Mouse (Mus musculus): ENCODE data around the gene Glod4. TPM values are rescaled to one million over a fixed set of nuclear protein-coding genes. Genes with fewer than 3 reads are reported as not detected.

Glod4 gene
- polyA plus RNA-seq, 1 experiment from 2014 or later = 121 TPM

GRCm38 (mm10) chr11:76255431-76256001, 12.0 kb upstream of the Glod4 start:
- Histone ChIP-seq H3K4me2 (no peak overlapping the region), H3K4me1 (replicated peaks) (peaks cover 41% of the 10 kb centered on the region), H3K36me3 (peaks cover 21% of the 10 kb centered on the region), H3K9me3 (no peaks in the 10 kb centered on the region), H3K27me3 (no peaks in the 10 kb centered on the region), H3K9ac (no peak overlapping the region), H3K27ac (peak overlapping the region; percentile 13; the same call in 1 of the 2 replicates), H3K4me3 (no peak overlapping the region)
- no peak for ATAC-seq (ENCODE audit: low FRiP score)
- 62% methylated on average over 4 of the region's 4 CpGs for WGBS

DNA sequence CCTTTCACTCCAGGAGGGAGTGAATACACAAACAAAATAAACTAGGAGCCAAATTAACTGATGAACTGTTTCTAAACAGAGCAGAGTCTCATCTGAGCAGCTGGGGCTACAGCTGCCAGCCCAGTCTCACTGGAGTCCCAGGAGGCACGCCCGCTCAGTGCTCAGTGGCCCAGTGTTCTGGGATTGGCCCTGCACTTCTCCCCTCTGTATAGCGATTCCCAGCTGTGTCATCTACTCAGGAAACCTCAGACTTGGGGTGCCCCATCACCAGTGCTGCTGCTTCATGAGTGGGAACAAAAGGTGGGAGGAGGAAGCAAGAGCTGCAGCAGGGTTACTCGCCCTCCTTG, 10.4 kb upstream of the Glod4 start:
- Histone ChIP-seq H3K9ac (no peak overlapping the region), H3K36me3 (peaks cover 37% of the 10 kb centered on the region), H3K9me3 (no peaks in the 10 kb centered on the region), H3K4me2 (no peak overlapping the region), H3K4me1 (replicated peaks) (peaks cover 25% of the 10 kb centered on the region), H3K27me3 (no peaks in the 10 kb centered on the region), H3K4me3 (no peak overlapping the region), H3K27ac (peak overlapping the region; percentile 44; the same call in 1 of the 2 replicates)
- 0 out of 2 replicates have a peak, but pooled peaks have one; percentile 34 for ATAC-seq (ENCODE audit: low FRiP score)
- WGBS = 60% methylated on average over 4 of the region's 4 CpGs

GRCm38 (mm10) chr11:76253145-76253917, 9.8 kb upstream of the Glod4 start:
- Histone ChIP-seq H3K4me3 (no peak overlapping the region), H3K4me2 (no peak overlapping the region), H3K27me3 (no peaks in the 10 kb centered on the region), H3K9ac (no peak overlapping the region), H3K9me3 (no peaks in the 10 kb centered on the region), H3K36me3 (peaks cover 40% of the 10 kb centered on the region), H3K27ac (0 out of 2 replicates have a peak overlapping the region, but pooled peaks have one; percentile 23), H3K4me1 (replicated peaks) (peaks cover 25% of the 10 kb centered on the region)
- ATAC-seq (ENCODE audit: low FRiP score) = peak; percentile 80
- 43% methylated on average over 5 of the region's 5 CpGs for WGBS

DNA sequence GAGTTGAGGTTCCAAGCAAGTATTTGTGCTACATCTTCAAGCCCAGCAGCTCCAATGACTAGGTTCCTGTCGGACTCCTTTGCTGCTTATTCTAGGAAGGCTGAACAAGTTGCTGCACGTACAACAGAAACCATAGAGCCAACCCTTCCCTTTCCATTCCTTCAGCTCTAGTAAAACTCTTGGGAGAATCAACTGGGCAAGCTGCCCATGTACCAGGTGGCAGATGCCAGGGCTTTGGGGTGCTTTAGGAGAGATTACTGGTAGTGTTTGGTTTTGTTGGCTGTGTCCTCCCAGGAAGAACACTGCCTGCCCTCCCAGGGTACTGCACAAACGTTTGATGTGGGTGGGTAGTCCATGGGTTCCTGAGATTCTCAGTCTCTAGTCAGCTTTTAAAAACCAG, 8.5 kb upstream of the Glod4 start:
- Histone ChIP-seq H3K36me3 (peaks cover 35% of the 10 kb centered on the region), H3K4me1 (replicated peaks) (peaks cover 25% of the 10 kb centered on the region), H3K4me2 (no peak overlapping the region), H3K27ac (no peak overlapping the region), H3K9ac (0 out of 2 replicates have a peak overlapping the region, but pooled peaks have one; percentile 0), H3K27me3 (no peaks in the 10 kb centered on the region), H3K9me3 (no peaks in the 10 kb centered on the region), H3K4me3 (no peak overlapping the region)
- no peak for ATAC-seq (ENCODE audit: low FRiP score)
- 60% methylated on average over 3 of the region's 3 CpGs for WGBS

DNA sequence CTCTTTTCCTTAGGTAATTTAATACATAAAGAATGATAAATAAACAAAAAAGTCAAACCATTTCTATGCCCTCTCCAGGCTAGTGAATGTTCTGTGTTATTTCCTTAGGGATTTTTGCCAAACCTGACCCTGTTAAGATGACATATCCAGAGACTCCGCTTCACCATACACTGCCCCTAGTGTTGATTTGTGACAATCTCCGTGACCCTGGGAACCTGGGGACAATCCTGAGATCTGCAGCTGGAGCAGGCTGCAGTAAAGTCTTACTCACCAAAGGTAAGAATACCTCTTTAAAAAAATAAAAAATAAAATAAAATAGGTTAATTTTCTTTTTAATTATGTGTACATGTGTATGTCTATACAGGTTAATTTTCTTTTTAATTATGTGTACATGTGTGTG, 3.7 kb upstream of the Glod4 start:
- ATAC-seq (ENCODE audit: low FRiP score) = no peak
- Histone ChIP-seq H3K27me3 (no peaks in the 10 kb centered on the region), H3K4me3 (no peak overlapping the region), H3K9ac (no peak overlapping the region), H3K4me2 (no peak overlapping the region), H3K4me1 (replicated peaks) (peaks cover 24% of the 10 kb centered on the region), H3K9me3 (no peaks in the 10 kb centered on the region), H3K36me3 (peaks cover 35% of the 10 kb centered on the region), H3K27ac (no peak overlapping the region)
- WGBS = 49% methylated on average over 2 of the region's 2 CpGs

- peaks cover 35% of the 10 kb centered on the region for H3K36me3 ChIP-seq
- H3K4me1 ChIP-seq (replicated peaks) = peaks cover 31% of the 10 kb centered on the region
- no peak overlapping the region for H3K4me2 ChIP-seq
- no peak for ATAC-seq (ENCODE audit: low FRiP score)
- H3K27me3 ChIP-seq = no peaks in the 10 kb centered on the region
- H3K4me3 ChIP-seq = no peak overlapping the region
- H3K9me3 ChIP-seq = no peaks in the 10 kb centered on the region
- no peak overlapping the region for H3K27ac ChIP-seq
- no peak overlapping the region for H3K9ac ChIP-seq
Measured at GRCm38 (mm10) chr11:76246439-76246838, 2.9 kb upstream of the Glod4 start.

DNA sequence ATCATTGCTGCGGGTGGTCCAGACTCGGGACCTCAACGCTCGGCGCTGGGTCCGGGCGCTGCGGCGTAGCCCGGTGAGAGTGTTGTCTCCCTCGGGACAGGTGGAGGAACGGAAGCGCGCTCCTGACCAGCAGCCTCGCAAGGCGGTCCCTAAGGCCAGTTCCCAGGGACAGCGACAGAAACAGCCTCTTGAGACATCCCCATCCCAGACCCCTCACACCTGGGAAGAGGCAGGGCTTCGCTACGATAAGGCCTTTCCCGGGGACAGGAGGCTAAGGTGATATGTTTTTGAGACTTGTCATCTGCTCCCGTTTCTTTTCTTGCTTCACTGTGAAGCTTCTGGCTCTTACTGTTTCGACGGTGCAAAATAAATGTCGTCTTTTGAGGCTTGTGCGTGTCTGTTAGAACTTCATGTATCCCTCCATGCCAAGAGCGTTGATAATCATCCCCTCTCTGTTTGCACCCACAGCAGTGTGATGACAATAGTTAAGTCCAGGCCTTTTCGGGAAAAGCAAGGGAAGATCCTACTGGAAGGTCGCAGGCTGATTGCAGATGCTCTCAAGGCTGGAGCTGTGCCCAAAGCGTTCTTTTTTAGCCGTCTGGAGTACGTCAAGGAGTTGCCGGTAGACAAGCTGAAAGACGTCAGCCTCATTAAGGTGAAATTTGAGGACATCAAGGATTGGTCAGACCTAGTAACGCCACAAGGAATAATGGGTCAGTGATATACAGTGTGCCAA, 454 bp upstream of the Glod4 start:
- Histone ChIP-seq H3K27ac (peak overlapping the region; percentile 87), H3K9me3 (no peaks in the 10 kb centered on the region), H3K4me3 (peak overlapping the region; percentile 87), H3K4me2 (peak overlapping the region; percentile 79), H3K36me3 (peaks cover 25% of the 10 kb centered on the region), H3K27me3 (no peaks in the 10 kb centered on the region), H3K9ac (peak overlapping the region; percentile 85), H3K4me1 (replicated peaks) (peaks cover 31% of the 10 kb centered on the region)
- WGBS = 5% methylated on average over 34 of the region's 34 CpGs
- peak; percentile 53 for ATAC-seq (ENCODE audit: low FRiP score)

DNA sequence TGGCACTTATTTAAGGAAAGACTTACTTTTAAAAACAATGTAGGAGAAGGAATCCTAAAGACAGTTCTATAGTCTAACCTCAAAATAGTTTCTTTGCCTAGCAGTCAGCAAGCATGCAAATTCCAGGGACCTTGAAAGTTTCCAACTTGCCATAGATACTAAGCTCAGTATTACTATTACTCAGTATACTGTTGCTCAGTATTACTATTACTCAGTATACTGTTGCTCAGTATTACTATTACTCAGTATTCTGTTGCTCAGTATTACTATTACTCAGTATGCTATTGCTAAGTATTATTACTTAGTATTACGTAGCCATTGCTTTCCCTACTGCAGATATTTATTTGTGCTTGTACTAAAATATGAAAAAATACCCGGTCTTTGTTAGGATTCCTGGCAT, 3.8 kb downstream of the Glod4 start:
- ATAC-seq (ENCODE audit: low FRiP score) = no peak
- H3K36me3 ChIP-seq = peaks cover 44% of the 10 kb centered on the region
- no peak overlapping the region for H3K9ac ChIP-seq
- H3K9me3 ChIP-seq = no peaks in the 10 kb centered on the region
- H3K4me3 ChIP-seq = no peak overlapping the region
- no peaks in the 10 kb centered on the region for H3K27me3 ChIP-seq
- no peak overlapping the region for H3K4me2 ChIP-seq
- H3K4me1 ChIP-seq (replicated peaks) = peaks cover 23% of the 10 kb centered on the region
- H3K27ac ChIP-seq = no peak overlapping the region
- WGBS = 98% methylated on average over 2 of the region's 2 CpGs

GRCm38 (mm10) chr11:76236136-76236535, 7.4 kb downstream of the Glod4 start:
- WGBS = 97% methylated on average over 3 of the region's 3 CpGs
- no peak for ATAC-seq (ENCODE audit: low FRiP score)
- Histone ChIP-seq H3K9ac (no peak overlapping the region), H3K27ac (no peak overlapping the region), H3K4me1 (replicated peaks) (no peaks in the 10 kb centered on the region), H3K9me3 (no peaks in the 10 kb centered on the region), H3K4me3 (no peak overlapping the region), H3K4me2 (no peak overlapping the region), H3K27me3 (no peaks in the 10 kb centered on the region), H3K36me3 (peaks cover 75% of the 10 kb centered on the region)

DNA sequence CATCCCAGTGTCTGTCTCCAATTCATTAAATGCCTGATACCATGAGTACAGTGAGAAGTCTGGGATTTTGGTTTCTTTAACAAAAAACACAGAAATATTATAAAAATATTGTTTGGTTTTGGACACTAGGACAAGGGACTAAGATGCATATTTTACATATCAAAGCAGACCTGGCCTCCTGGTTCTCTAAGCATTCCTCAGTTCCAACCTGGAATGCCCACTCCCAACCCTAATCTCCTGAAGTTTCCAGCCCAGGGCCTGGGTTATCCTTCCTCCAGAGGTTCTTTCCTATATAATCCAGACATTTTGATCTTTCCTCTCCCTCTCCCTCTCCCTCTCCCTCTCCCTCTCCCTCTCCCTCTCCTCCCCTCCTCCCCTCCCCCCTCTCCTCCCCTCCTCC, 18.5 kb downstream of the Glod4 start:
- no peak overlapping the region for H3K9ac ChIP-seq
- no peak overlapping the region for H3K4me3 ChIP-seq
- no peak overlapping the region for H3K4me2 ChIP-seq
- H3K27ac ChIP-seq = no peak overlapping the region
- H3K27me3 ChIP-seq = no peaks in the 10 kb centered on the region
- no peaks in the 10 kb centered on the region for H3K4me1 ChIP-seq (replicated peaks)
- peaks cover 56% of the 10 kb centered on the region for H3K36me3 ChIP-seq
- no peak for ATAC-seq (ENCODE audit: low FRiP score)
- no peaks in the 10 kb centered on the region for H3K9me3 ChIP-seq

- no peak overlapping the region for H3K4me2 ChIP-seq
- no peak overlapping the region for H3K9ac ChIP-seq
- H3K9me3 ChIP-seq = no peaks in the 10 kb centered on the region
- no peak for ATAC-seq (ENCODE audit: low FRiP score)
- WGBS = 92% methylated on average over 5 of the region's 5 CpGs
- no peaks in the 10 kb centered on the region for H3K27me3 ChIP-seq
- peaks cover 60% of the 10 kb centered on the region for H3K36me3 ChIP-seq
- no peaks in the 10 kb centered on the region for H3K4me1 ChIP-seq (replicated peaks)
- H3K4me3 ChIP-seq = no peak overlapping the region
- H3K27ac ChIP-seq = no peak overlapping the region
Measured at GRCm38 (mm10) chr11:76224631-76225030, 18.9 kb downstream of the Glod4 start.

GRCm38 (mm10) chr11:76217390-76217800, 26.1 kb downstream of the Glod4 start, which contains the start of the genes Dbil5 and Gemin4:
TSS of gene Dbil5 (plus strand) at chr11:76217608.
TSS of gene Gemin4 (minus strand) at chr11:76217664.
- Histone ChIP-seq H3K9me3 (no peaks in the 10 kb centered on the region), H3K4me3 (peak within 1 kb of the TSS; percentile 76), H3K27me3 (no peaks in the 10 kb centered on the region), H3K4me2 (peak within 1 kb of the TSS; percentile 77), H3K36me3 (peaks cover 54% of the 10 kb centered on the region), H3K4me1 (replicated peaks) (peaks cover 13% of the 10 kb centered on the region), H3K9ac (peak within 1 kb of the TSS; percentile 89), H3K27ac (peak within 1 kb of the TSS; percentile 94)
- WGBS = under 1% methylated on average over 35 of the region's 35 CpGs
- ATAC-seq (ENCODE audit: low FRiP score) = peak; percentile 98
